8 mouse cellular contexts compared by ENCODE assay signal in genomic region chr19:47014447-47015381, GRCm38 (mm10). TPM values are rescaled to one million over a fixed set of nuclear protein-coding genes. Genes with fewer than 3 reads are reported as not detected.
DNase-seq lines count a peak whose midpoint lies in the region; ATAC-seq and TF ChIP-seq lines count a peak whose summit lies in the region.

Gene Ina, plus strand, starts transcription at chr19:47014698.
Gene Nt5c2, minus strand, starts transcription at chr19:47015153.

- under 1% methylated on average over 118 of the region's 124 CpGs for WGBS in heart, embryonic 16.5 days
- WGBS in lung, postnatal 0 days, result under 1% methylated on average over 96 of the region's 124 CpGs

- peak within 1 kb of the TSS; percentile 75 for H3K4me2 ChIP-seq in heart, embryonic 16.5 days (ENCODE audit: low read depth, low read length)
- peak within 1 kb of the TSS; percentile 52 for H3K4me2 ChIP-seq in lung, postnatal 0 days (replicated peaks; ENCODE audit: low read depth, low read length)

- TF ChIP-seq CTCF in E14TG2a.4 (conservative IDR thresholded peaks at IDR 0.05; ENCODE audit: low read length), result no peak
- peak; percentile 37 for TF ChIP-seq CTCF in lung, postnatal 0 days (IDR thresholded peaks at IDR 0.05)

- peak; percentile 93 for DNase-seq in ZHBTc4 (ENCODE audit: low read depth, low spot score)
- DNase-seq in embryo, embryonic 10.5 days (ENCODE audit: low spot score), result peak; percentile 83
- peak; percentile 75 for DNase-seq in layer of hippocampus, adult 9-11 months
- DNase-seq in lung, postnatal 0 days (ENCODE audit: low spot score), result peak; percentile 76
- DNase-seq in right cerebral cortex, adult 2 months (ENCODE audit: low spot score in 2 of 2), result peak; percentile 67 to 82
- no peak for DNase-seq in spleen, postnatal 4 days (ENCODE audit: low spot score in 2 of 2)

- peaks cover 27% of the 10 kb centered on the region for H3K27me3 ChIP-seq in E14TG2a.4 (ENCODE audit: insufficient read depth, low read length)
- peaks cover 74% of the 10 kb centered on the region for H3K27me3 ChIP-seq in heart, embryonic 16.5 days (ENCODE audit: control insufficient read depth, insufficient read depth, low read length)
- peaks cover 43% of the 10 kb centered on the region for H3K27me3 ChIP-seq in lung, postnatal 0 days (replicated peaks; ENCODE audit: insufficient read depth, low read length)

- peaks cover 58% of the 10 kb centered on the region for H3K4me1 ChIP-seq in E14TG2a.4 (replicated peaks; ENCODE audit: low read depth, low read length)
- H3K4me1 ChIP-seq in heart, embryonic 16.5 days (ENCODE audit: control insufficient read depth, insufficient read depth, low read length), result peaks cover 16% of the 10 kb centered on the region
- peaks cover 8% of the 10 kb centered on the region for H3K4me1 ChIP-seq in lung, postnatal 0 days (ENCODE audit: insufficient read depth, low read depth, low read length)

- H3K9ac ChIP-seq in heart, embryonic 16.5 days (ENCODE audit: low read length), result peak within 1 kb of the TSS; percentile 15; the same call in 1 of the 2 replicates
- no peak within 1 kb of the TSS for H3K9ac ChIP-seq in lung, postnatal 0 days (replicated peaks; ENCODE audit: low read depth)

- no peak within 1 kb of the TSS for H3K27ac ChIP-seq in heart, embryonic 16.5 days (ENCODE audit: low read length)
- H3K27ac ChIP-seq in lung, postnatal 0 days (ENCODE audit: low read length), result no peak within 1 kb of the TSS

- TF ChIP-seq EP300 in lung, postnatal 0 days (IDR thresholded peaks at IDR 0.05), result no peak

- H3K4me3 ChIP-seq in E14TG2a.4 (replicated peaks; ENCODE audit: low read length), result peak within 1 kb of the TSS; percentile 94
- peak within 1 kb of the TSS; percentile 50 for H3K4me3 ChIP-seq in heart, embryonic 16.5 days (ENCODE audit: low read length)
- peak within 1 kb of the TSS; percentile 25 for H3K4me3 ChIP-seq in lung, postnatal 0 days (ENCODE audit: low read depth, low read length)

- H3K9me3 ChIP-seq in E14TG2a.4 (ENCODE audit: low read length), result no peaks in the 10 kb centered on the region
- no peaks in the 10 kb centered on the region for H3K9me3 ChIP-seq in heart, embryonic 16.5 days (replicated peaks; ENCODE audit: control insufficient read depth, low read length)
- H3K9me3 ChIP-seq in lung, postnatal 0 days (ENCODE audit: low read length), result no peaks in the 10 kb centered on the region

- ATAC-seq in heart, embryonic 16.5 days (replicated peaks; ENCODE audit: extremely low read depth, insufficient read depth, low FRiP score), result peak; percentile 81
- peak; percentile 93 for ATAC-seq in lung, postnatal 0 days

- peaks cover 21% of the 10 kb centered on the region for H3K36me3 ChIP-seq in E14TG2a.4 (ENCODE audit: insufficient read depth, low read length)
- H3K36me3 ChIP-seq in heart, embryonic 16.5 days (ENCODE audit: control insufficient read depth, insufficient read depth), result no peaks in the 10 kb centered on the region
- H3K36me3 ChIP-seq in lung, postnatal 0 days (ENCODE audit: insufficient read depth, low read length), result no peaks in the 10 kb centered on the region

RNA-seq across cellular contexts. Expression of gene Ina, which starts in this region (rescaled TPM):
- 0.37 and 0.41 TPM in 2 replicates for polyA plus RNA-seq in heart, embryonic 16.5 days (2015; fragmentation: Nextera tagmentation; extraction: Ambion mirVana)
- 0.04 and 0.08 TPM in 2 replicates for polyA plus RNA-seq in lung, postnatal 0 days (2015; fragmentation: Nextera tagmentation; extraction: Ambion mirVana)

RNA-seq across cellular contexts. Expression of gene Nt5c2, which starts in this region (rescaled TPM):
- 136 and 142 TPM in 2 replicates for polyA plus RNA-seq in heart, embryonic 16.5 days (2015; fragmentation: Nextera tagmentation; extraction: Ambion mirVana)
- 45.3 and 45.5 TPM in 2 replicates for polyA plus RNA-seq in lung, postnatal 0 days (2015; fragmentation: Nextera tagmentation; extraction: Ambion mirVana)

Comparison
In these comparisons a context has a peak if more than half of its experiments do, and no peak if none do; other contexts are left out.
1. H3K4me3 ChIP-seq: peak in every context shown above with its lines; median percentile 94 in E14TG2a.4; 50 in heart, embryonic 16.5 days; 25 in lung, postnatal 0 days.
2. DNase-seq: peak in ZHBTc4 (single experiment), embryo, embryonic 10.5 days (single experiment), layer of hippocampus, adult 9-11 months (single experiment), lung, postnatal 0 days (single experiment) and right cerebral cortex, adult 2 months (2 of 2); none in spleen, postnatal 4 days (0 of 2).